Mouse (Mus musculus) MEL (cell line): ENCODE measurements at regions not wholly inside any gene's neighbourhood (a gene's known extent, or its start where the extent isn't known, plus 50 kb on each side); places are given as distances from the start of the nearest gene placed in this dataset.

Source experiments
- DNase-seq: peaks from one replicate; pipeline ENCODE4 v3.0.0; 2011; ENCODE audit warnings: low read depth, low spot score
- H3K27ac ChIP-seq: 2 replicates; pipeline ENCODE4 v1.5.1; 2012; ENCODE audit warnings: low read depth, mild to moderate bottlenecking, control low read depth, low read length, moderate library complexity; ENCODE audit not compliant: control insufficient read depth
- H3K27me3 ChIP-seq, 2 experiments: fragments of 150-350 bp in 1 of 2; sonication (generic) in 1 of 2; 2 replicates each; pipeline ENCODE4 v1.6.1; 2012; ENCODE audit warnings: low read length in 2 of 2, mild to moderate bottlenecking in 2 of 2, improper control_type of control experiment in 1 of 2, moderate library complexity in 1 of 2; ENCODE audit not compliant: insufficient read depth in 2 of 2, control insufficient read depth in 1 of 2
- H3K36me3 ChIP-seq, 2 experiments: 2 replicates each; pipeline ENCODE4 v1.6.1; 2012 to 2014; ENCODE audit warnings: low read length in 2 of 2, improper control_type of control experiment in 1 of 2, inconsistent platforms in 1 of 2, mild to moderate bottlenecking in 1 of 2; ENCODE audit not compliant: insufficient read depth in 2 of 2, control insufficient read depth in 1 of 2
- H3K4me1 ChIP-seq, 2 experiments: fragments of 150-350 bp in 1 of 2; sonication (generic) in 1 of 2; 2 replicates each; pipeline ENCODE4 v1.6.1; 2012; ENCODE audit warnings: low read length in 2 of 2, improper control_type of control experiment in 1 of 2, mild to moderate bottlenecking in 1 of 2; ENCODE audit not compliant: insufficient read depth in 2 of 2, control insufficient read depth in 1 of 2
- H3K4me3 ChIP-seq, 2 experiments: fragments of 150-350 bp in 1 of 2; sonication (generic) in 1 of 2; 2 replicates each; pipeline ENCODE4 v1.5.1; 2012; ENCODE audit warnings: low read depth in 2 of 2, low read length in 2 of 2, mild to moderate bottlenecking in 2 of 2, moderate library complexity in 2 of 2, control low read depth in 1 of 2, improper control_type of control experiment in 1 of 2; ENCODE audit not compliant: control insufficient read depth in 1 of 2, insufficient read depth in 1 of 2
- H3K79me2 ChIP-seq: 2 replicates; pipeline ENCODE4 v1.6.1; 2012; ENCODE audit warnings: mild to moderate bottlenecking, low read length, moderate library complexity; ENCODE audit not compliant: control insufficient read depth, poor library complexity, insufficient read depth
- H3K9ac ChIP-seq: 2 replicates; pipeline ENCODE4 v1.6.1; 2012; ENCODE audit warnings: low read depth, mild to moderate bottlenecking, control low read depth, low read length, moderate library complexity; ENCODE audit not compliant: control insufficient read depth, poor library complexity, severe bottlenecking
- H3K9me3 ChIP-seq: fragments of 150-350 bp; sonication (generic); replicated peaks from 2 replicates; pipeline ENCODE4 v1.6.1; 2012; ENCODE audit warnings: mild to moderate bottlenecking, low read length, improper control_type of control experiment, moderate library complexity; ENCODE audit not compliant: insufficient read depth
- BHLHE40 ChIP-seq: IDR thresholded peaks from 2 replicates; pipeline ENCODE4 v1.6.1; 2012; ENCODE audit warnings: low read depth, mild to moderate bottlenecking, inconsistent platforms, low read length, improper control_type of control experiment, borderline replicate concordance
- CTCF ChIP-seq, 3 experiments: IDR thresholded peaks in 2 of 3; conservative IDR thresholded peaks in 1 of 3; 2 replicates each; pipeline ENCODE4 v1.5.1; 2011 to 2012; ENCODE audit warnings: low read length in 3 of 3, low read depth in 2 of 3, mild to moderate bottlenecking in 2 of 3, improper control_type of control experiment in 1 of 3, inconsistent platforms in 1 of 3, mixed read lengths in 1 of 3, moderate library complexity in 1 of 3; ENCODE audit not compliant: control insufficient read depth in 1 of 3, insufficient read depth in 1 of 3, poor library complexity in 1 of 3, severe bottlenecking in 1 of 3
- ELF1 ChIP-seq: IDR thresholded peaks from 2 replicates; pipeline ENCODE4 v1.6.1; 2014; ENCODE audit warnings: low read depth, mild to moderate bottlenecking, inconsistent platforms, low read length, improper control_type of control experiment, moderate library complexity
- GABPA ChIP-seq: IDR thresholded peaks from 2 replicates; pipeline ENCODE4 v1.6.1; 2012; ENCODE audit warnings: low read depth, mild to moderate bottlenecking, inconsistent platforms, low read length, improper control_type of control experiment, moderate library complexity
- GATA1 ChIP-seq: IDR thresholded peaks from 2 replicates; pipeline ENCODE4 v1.6.1; 2011; ENCODE audit warnings: low read depth, low read length, improper control_type of control experiment
- HCFC1 ChIP-seq: IDR thresholded peaks from 2 replicates; pipeline ENCODE4 v1.6.1; 2012; ENCODE audit warnings: low read depth, mild to moderate bottlenecking, inconsistent platforms, low read length, improper control_type of control experiment, moderate library complexity
- KAT2A ChIP-seq: conservative IDR thresholded peaks from 2 replicates; pipeline ENCODE4 v1.6.1; 2012; ENCODE audit warnings: low read depth, low read length, improper control_type of control experiment, inconsistent platforms
- MAX ChIP-seq: IDR thresholded peaks from 2 replicates; pipeline ENCODE4 v1.6.1; 2011; ENCODE audit warnings: low read length, improper control_type of control experiment
- MXI1 ChIP-seq: IDR thresholded peaks from 2 replicates; pipeline ENCODE4 v1.6.1; 2011; ENCODE audit warnings: mild to moderate bottlenecking, low read depth, low read length, improper control_type of control experiment
- MYB ChIP-seq: IDR thresholded peaks from 2 replicates; pipeline ENCODE4 v1.6.1; 2011; ENCODE audit warnings: mild to moderate bottlenecking, low read depth, low read length, improper control_type of control experiment
- MYC ChIP-seq: IDR thresholded peaks from 2 replicates; pipeline ENCODE4 v1.6.1; 2011; ENCODE audit warnings: low read depth, mild to moderate bottlenecking, low read length, improper control_type of control experiment, moderate library complexity
- NELFE ChIP-seq: IDR thresholded peaks from 2 replicates; pipeline ENCODE4 v1.6.1; 2011; ENCODE audit warnings: low read depth, low read length, improper control_type of control experiment
- POLR2AphosphoS5 ChIP-seq: IDR thresholded peaks from 2 replicates; pipeline ENCODE4 v1.6.1; 2012; ENCODE audit warnings: low read depth, borderline replicate concordance, mild to moderate bottlenecking, inconsistent platforms, low read length, moderate library complexity, mixed read lengths
- RCOR1 ChIP-seq: IDR thresholded peaks from 2 replicates; pipeline ENCODE4 v1.6.1; 2012; ENCODE audit warnings: low read depth, mild to moderate bottlenecking, inconsistent platforms, low read length, improper control_type of control experiment
- SIN3A ChIP-seq: IDR thresholded peaks from 2 replicates; pipeline ENCODE4 v1.6.1; 2012; ENCODE audit warnings: low read length, improper control_type of control experiment, inconsistent platforms
- UBTF ChIP-seq: IDR thresholded peaks from 2 replicates; pipeline ENCODE4 v1.6.1; 2012; ENCODE audit warnings: low read depth, mild to moderate bottlenecking, inconsistent platforms, low read length, improper control_type of control experiment, moderate library complexity, borderline replicate concordance; ENCODE audit not compliant: insufficient read depth
- ZC3H11A ChIP-seq: IDR thresholded peaks from 2 replicates; pipeline ENCODE4 v1.6.1; 2012; ENCODE audit warnings: low read depth, mild to moderate bottlenecking, inconsistent platforms, low read length, improper control_type of control experiment
- ZKSCAN1 ChIP-seq: IDR thresholded peaks from 2 replicates; pipeline ENCODE4 v1.6.1; 2012; ENCODE audit warnings: low read depth, mild to moderate bottlenecking, inconsistent platforms, low read length, improper control_type of control experiment, moderate library complexity
- ZMIZ1 ChIP-seq: IDR thresholded peaks from 2 replicates; pipeline ENCODE4 v1.6.1; 2012; ENCODE audit warnings: low read depth, mild to moderate bottlenecking, inconsistent platforms, low read length, improper control_type of control experiment, moderate library complexity
- ZNF384 ChIP-seq: IDR thresholded peaks from 2 replicates; pipeline ENCODE4 v1.6.1; 2012; ENCODE audit warnings: low read depth, mild to moderate bottlenecking, inconsistent platforms, low read length, improper control_type of control experiment

DNA sequence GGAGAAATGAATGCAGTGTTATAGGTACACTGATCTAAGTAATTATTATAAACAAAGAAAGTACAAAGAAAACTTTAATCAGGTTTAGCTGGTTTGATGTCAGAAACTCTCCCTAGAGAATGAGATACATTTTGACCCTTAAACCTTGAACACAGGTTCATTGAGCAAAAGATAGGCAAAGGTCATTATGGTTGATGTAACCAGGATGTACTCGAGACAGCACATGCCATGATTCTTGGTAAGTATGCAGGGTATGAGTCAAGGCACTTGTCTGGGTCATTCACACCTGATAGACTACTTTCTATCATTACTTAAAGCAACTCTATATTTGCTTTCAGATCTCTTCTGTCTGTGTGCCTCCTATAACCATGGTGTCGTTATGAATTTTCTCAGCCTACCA lies 147.2 kb downstream of the Il15 start:
- no peaks in the 10 kb centered on the region for H3K36me3 ChIP-seq
- DNase-seq = no peak
- H3K27me3 ChIP-seq = no peaks in the 10 kb centered on the region
- no peak overlapping the region for H3K27ac ChIP-seq
- no peaks in the 10 kb centered on the region for H3K79me2 ChIP-seq
- H3K4me1 ChIP-seq = no peaks in the 10 kb centered on the region
- TF ChIP-seq RCOR1 (no peak), BHLHE40 (no peak), POLR2AphosphoS5 (no peak), CTCF (IDR thresholded peaks at IDR 0.05 in 2 of 3, conservative IDR thresholded peaks at IDR 0.05 in 1 of 3; ENCODE audit: control insufficient read depth in 1 of 3, insufficient read depth in 1 of 3, low read depth in 2 of 3, low read length in 3 of 3, poor library complexity in 1 of 3, severe bottlenecking in 1 of 3) (no peak), MAX (no peak)
- TF ChIP-seq, all 39 proteins: peak for 0
- no peak overlapping the region for H3K4me3 ChIP-seq
- H3K9ac ChIP-seq = no peak overlapping the region
- no peaks in the 10 kb centered on the region for H3K9me3 ChIP-seq

DNA sequence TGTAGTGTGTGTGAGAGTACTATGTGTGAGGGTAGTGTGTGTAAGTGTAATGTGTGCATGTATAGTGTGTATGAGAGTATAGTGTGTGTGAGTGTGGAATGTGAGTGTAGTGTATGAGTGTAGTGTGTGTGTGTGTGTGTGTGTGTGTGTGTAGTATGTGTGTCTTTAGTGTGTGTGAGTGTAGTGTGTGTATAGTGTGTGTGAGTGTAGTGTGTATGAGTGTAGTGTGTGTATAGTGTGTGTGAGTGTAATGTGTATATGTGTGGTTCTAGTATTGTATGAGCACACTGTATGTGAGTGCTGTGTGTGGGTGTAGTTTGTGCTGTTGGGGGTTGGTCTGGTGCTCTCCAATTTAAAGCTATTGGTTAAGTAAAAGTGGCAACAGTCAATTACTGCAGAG lies 150.6 kb downstream of the Il15 start:
- Histone ChIP-seq H3K9ac (no peak overlapping the region), H3K4me1 (no peaks in the 10 kb centered on the region), H3K27me3 (no peaks in the 10 kb centered on the region), H3K79me2 (no peaks in the 10 kb centered on the region), H3K27ac (no peak overlapping the region), H3K36me3 (no peaks in the 10 kb centered on the region), H3K4me3 (no peak overlapping the region), H3K9me3 (no peaks in the 10 kb centered on the region)
- DNase-seq = no peak
- TF ChIP-seq KAT2A = no peak
- TF ChIP-seq GATA1 = no peak
- TF ChIP-seq ZKSCAN1 = no peak
- no peak for TF ChIP-seq HCFC1
- no peak for TF ChIP-seq SIN3A
- TF ChIP-seq MYC = no peak
- TF ChIP-seq ELF1 = no peak
- TF ChIP-seq ZC3H11A = no peak
- no peak for TF ChIP-seq GABPA
- TF ChIP-seq MYB = no peak
- no peak for TF ChIP-seq UBTF
- TF ChIP-seq ZNF384 = no peak
- TF ChIP-seq NELFE = no peak
- TF ChIP-seq MXI1 = no peak
- no peak for TF ChIP-seq ZMIZ1
